Comparison of ENCODE assay signal across 27 mouse cellular contexts in genomic region chr13:72710051-72710450, GRCm38 (mm10).
A peak's percentile ranks its signal among the peaks of the same experiment; 100 is the strongest.
DNase-seq lines count a peak whose midpoint lies in the region; ATAC-seq and TF ChIP-seq lines count a peak whose summit lies in the region.
"Had no signal": no experiment of that assay in that cellular context is flagged by ENCODE, and none has a peak within 500 bp of the region (broad histone marks: within the 10 kb centered on the region; RNA-seq: fewer than 3 reads in every experiment).

No protein-coding gene starts in this region.

- 27% methylated on average over 5 of the region's 5 CpGs for WGBS in heart, postnatal 0 days

- no peaks in the 10 kb centered on the region for H3K79me2 ChIP-seq in C2C12 (ENCODE audit: control insufficient read depth, insufficient read depth)
- no peaks in the 10 kb centered on the region for H3K79me2 ChIP-seq in myocyte (ENCODE audit: control insufficient read depth, insufficient read depth)

- no peaks in the 10 kb centered on the region for H3K27me3 ChIP-seq in heart, postnatal 0 days (ENCODE audit: control insufficient read depth, insufficient read depth, low read length)
- H3K27me3 ChIP-seq in C2C12 (ENCODE audit: control insufficient read depth, insufficient read depth, insufficient read length) (no peaks in the 10 kb centered on the region), myocyte (ENCODE audit: control insufficient read depth, insufficient read depth, insufficient read length) (no peaks in the 10 kb centered on the region)
- H3K27me3 ChIP-seq: embryonic facial prominence, embryonic 13.5 days; forebrain, embryonic 12.5 days; forebrain, embryonic 15.5 days; intestine, embryonic 15.5 days had no signal

- H3K4me2 ChIP-seq in heart, postnatal 0 days (ENCODE audit: low read depth, low read length), result peak overlapping the region; percentile 3; the same call in 1 of the 2 replicates
- H3K4me2 ChIP-seq in myocyte (ENCODE audit: low read depth), result peak overlapping the region; percentile 77
- H3K4me2 ChIP-seq: embryonic facial prominence, embryonic 13.5 days; forebrain, embryonic 12.5 days; forebrain, embryonic 15.5 days; hindbrain, embryonic 13.5 days; intestine, embryonic 15.5 days had no signal

- DNase-seq in heart, postnatal 0 days (ENCODE audit: low spot score), result no peak
- no peak for DNase-seq in heart, postnatal 10 days
- no peak for DNase-seq in lung, postnatal 25 days (ENCODE audit: low spot score)
- no peak for DNase-seq in kidney, adult 8-10 months
- DNase-seq: adrenal gland, adult 2 months; adrenal gland, postnatal 14 days; B cell, adult 2 months; cerebellum, adult 18-20 months; cerebellum, adult 9-10 months; cerebellum, postnatal 14 days; gastrocnemius, postnatal 25 days; heart, adult 18-20 months; heart, postnatal 36 days; kidney, adult 11 months had no signal

- no peak overlapping the region for H3K9ac ChIP-seq in heart, postnatal 0 days (replicated peaks; ENCODE audit: low read depth, low read length)
- H3K9ac ChIP-seq: embryonic facial prominence, embryonic 13.5 days; forebrain, embryonic 12.5 days; forebrain, embryonic 15.5 days; hindbrain, embryonic 13.5 days; intestine, embryonic 15.5 days had no signal

- H3K36me3 ChIP-seq in heart, postnatal 0 days (replicated peaks; ENCODE audit: control insufficient read depth, insufficient read depth, low read length), result no peaks in the 10 kb centered on the region
- H3K36me3 ChIP-seq in C2C12 (ENCODE audit: control insufficient read depth, insufficient read depth), result no peaks in the 10 kb centered on the region
- H3K36me3 ChIP-seq in myocyte (ENCODE audit: control insufficient read depth, insufficient read depth), result no peaks in the 10 kb centered on the region
- H3K36me3 ChIP-seq: embryonic facial prominence, embryonic 10.5 days; embryonic facial prominence, embryonic 13.5 days; forebrain, embryonic 12.5 days; forebrain, embryonic 15.5 days; heart, embryonic 10.5 days; hindbrain, embryonic 10.5 days; hindbrain, embryonic 13.5 days; intestine, embryonic 15.5 days had no signal

- H3K27ac ChIP-seq in heart, postnatal 0 days (ENCODE audit: low read depth), result no peak overlapping the region
- H3K27ac ChIP-seq: embryonic facial prominence, embryonic 10.5 days; embryonic facial prominence, embryonic 13.5 days; forebrain, embryonic 12.5 days; forebrain, embryonic 15.5 days; heart, embryonic 10.5 days; hindbrain, embryonic 10.5 days; hindbrain, embryonic 13.5 days; intestine, embryonic 15.5 days had no signal

- H3K9me3 ChIP-seq in heart, postnatal 0 days (replicated peaks; ENCODE audit: control insufficient read depth, low read length), result no peaks in the 10 kb centered on the region
- H3K9me3 ChIP-seq: embryonic facial prominence, embryonic 10.5 days; embryonic facial prominence, embryonic 13.5 days; forebrain, embryonic 12.5 days; forebrain, embryonic 15.5 days; heart, embryonic 10.5 days; hindbrain, embryonic 10.5 days; hindbrain, embryonic 13.5 days; intestine, embryonic 15.5 days had no signal

- no peak for TF ChIP-seq CTCF in heart, postnatal 0 days (IDR thresholded peaks at IDR 0.05; ENCODE audit: low read depth)
- no peak for TF ChIP-seq CTCF in C2C12 (IDR thresholded peaks at IDR 0.05; ENCODE audit: control insufficient read depth, insufficient read depth, insufficient read length)

- H3K79me3 ChIP-seq in C2C12 (ENCODE audit: low read depth), result no peaks in the 10 kb centered on the region

- TF ChIP-seq EP300 in heart, postnatal 0 days (IDR thresholded peaks at IDR 0.05; ENCODE audit: low read depth), result no peak

- H3K4me3 ChIP-seq in heart, postnatal 0 days (ENCODE audit: low read depth, low read length), result no peak overlapping the region
- H3K4me3 ChIP-seq in C2C12 (ENCODE audit: insufficient read depth, poor library complexity, severe bottlenecking), result no peak overlapping the region
- no peak overlapping the region for H3K4me3 ChIP-seq in myocyte
- H3K4me3 ChIP-seq: embryonic facial prominence, embryonic 10.5 days; embryonic facial prominence, embryonic 13.5 days; erythroblast, embryonic 14.5 days; forebrain, embryonic 12.5 days; forebrain, embryonic 15.5 days; heart, embryonic 10.5 days; hindbrain, embryonic 10.5 days; hindbrain, embryonic 13.5 days; intestine, embryonic 15.5 days had no signal

- H3ac ChIP-seq in C2C12 (ENCODE audit: control insufficient read depth, insufficient read length, low read depth) (no peak overlapping the region), myocyte (ENCODE audit: control insufficient read depth, insufficient read length) (no peak overlapping the region)

- H3K4me1 ChIP-seq in heart, postnatal 0 days (ENCODE audit: control insufficient read depth, insufficient read depth), result no peaks in the 10 kb centered on the region
- H3K4me1 ChIP-seq: embryonic facial prominence, embryonic 13.5 days; heart, embryonic 10.5 days; intestine, embryonic 15.5 days had no signal

- TF ChIP-seq POLR2A in myocyte (IDR thresholded peaks at IDR 0.05; ENCODE audit: insufficient read length, low read depth), result no peak

- intact Hi-C loops in heart, postnatal 10 days (cut with DNase I), result no loop called here

- ATAC-seq in heart, postnatal 0 days (ENCODE audit: insufficient read depth, low read depth), result no peak
- ATAC-seq: CD4-positive, CD25-positive, alpha-beta regulatory T cell, adult 4 months; forebrain, embryonic 15.5 days; hindbrain, embryonic 16.5 days; intestine, embryonic 15.5 days had no signal

TF ChIP-seq in C2C12, 6 proteins besides CTCF, POLR2A, EP300 and RAD21:
- TF ChIP-seq MYOG (IDR thresholded peaks at IDR 0.05; ENCODE audit: control insufficient read depth, extremely low read depth, insufficient read length), result no peak
- no peak for TF ChIP-seq MYOD1 (IDR thresholded peaks at IDR 0.05; ENCODE audit: control insufficient read depth, insufficient read length, low read depth)
- peak; percentile 61 for TF ChIP-seq FOSL1 (IDR thresholded peaks at IDR 0.05; ENCODE audit: insufficient read depth, low read length, poor library complexity, severe bottlenecking)

TF ChIP-seq in myocyte, 11 proteins besides CTCF, POLR2A, EP300 and RAD21:
- TF ChIP-seq USF1 (IDR thresholded peaks at IDR 0.05; ENCODE audit: low read depth), result no peak
- no peak for TF ChIP-seq MAX (IDR thresholded peaks at IDR 0.05; ENCODE audit: low read depth)
- no peak for TF ChIP-seq E2F4 (IDR thresholded peaks at IDR 0.05; ENCODE audit: insufficient read depth)
- TF ChIP-seq POLR2AphosphoS2 (IDR thresholded peaks at IDR 0.05; ENCODE audit: insufficient read length, low read depth), result no peak
